Mouse (Mus musculus) layer of hippocampus, adult 18-20 months (tissue): ENCODE results near the gene Rasgrp1. TPM values are rescaled to one million over a fixed set of nuclear protein-coding genes. Genes with fewer than 3 reads are reported as not detected.

ENCODE experiments used
- DNase-seq, 2 experiments: peaks; one replicate each; pipeline ENCODE4 v3.0.0; 2022; ENCODE audit warnings: low spot score in 2 of 2
- total RNA-seq, 2 experiments: library from RNA; stranded (reverse); gene quantifications; 2 replicates each; pipeline ENCODE4 v1.2.3; 2021

Rasgrp1 gene
- total RNA-seq, 2 experiments from 2014 or later, result 368 to 401 TPM

DNA sequence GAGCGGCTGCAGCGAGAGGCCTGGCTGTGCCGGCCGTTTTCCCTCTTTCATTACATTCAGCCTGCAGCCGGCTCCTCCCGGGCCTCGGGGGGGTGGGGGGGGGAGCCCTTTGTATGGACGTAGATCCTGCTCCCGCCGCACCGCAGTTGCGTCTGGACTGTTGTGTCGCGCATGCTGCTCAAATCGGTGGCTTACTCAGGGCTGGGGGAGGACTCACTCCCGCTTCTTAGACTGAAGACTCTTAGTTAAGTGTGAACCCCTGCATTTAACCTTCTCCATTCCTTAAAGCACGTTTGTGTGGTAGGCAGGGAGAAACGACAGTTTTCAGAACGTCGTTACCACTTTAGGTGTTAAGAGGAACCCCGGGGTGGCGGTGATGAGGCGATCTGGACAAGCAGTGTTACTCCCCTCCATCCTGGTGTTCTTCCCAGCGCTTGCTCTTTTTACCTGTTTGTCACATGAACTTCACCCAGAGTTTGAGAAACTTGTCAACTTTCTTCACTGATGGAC, 92.7 kb downstream of the Rasgrp1 start:
- no peak for DNase-seq

DNA sequence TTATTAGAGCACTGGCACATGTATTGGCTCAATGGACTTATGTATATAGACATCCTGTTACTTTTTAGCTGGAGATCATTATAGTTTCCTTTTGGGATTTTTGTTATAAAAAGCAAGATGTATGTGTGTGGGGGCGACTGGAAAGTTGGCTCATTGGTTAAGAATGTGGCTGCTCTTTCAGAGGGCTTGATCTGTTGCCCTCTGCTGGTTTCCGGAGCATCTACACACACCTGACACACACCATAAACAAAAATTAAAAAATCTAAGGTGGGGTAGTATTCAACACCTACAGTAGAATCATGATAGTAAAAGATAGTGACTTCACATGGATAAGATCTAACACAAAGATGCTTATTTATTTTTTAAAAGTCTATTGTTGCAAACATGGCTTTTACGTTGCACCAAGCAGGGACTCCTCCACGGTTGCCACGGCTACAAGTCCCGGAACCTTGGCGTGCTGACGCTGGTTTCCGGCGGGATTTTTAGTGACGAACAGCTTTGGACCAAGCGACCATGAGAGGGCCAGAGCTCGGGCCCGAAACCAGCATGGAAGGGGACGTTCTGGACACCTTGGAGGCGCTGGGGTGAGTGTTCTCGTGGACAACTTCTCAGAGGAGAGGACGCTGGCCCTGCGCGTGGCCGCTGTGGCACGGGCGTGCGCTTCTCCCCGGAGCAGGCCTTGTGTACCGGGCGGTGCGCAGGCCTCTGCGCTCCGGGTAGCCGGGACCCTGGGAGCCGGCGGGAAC, 93.4 kb downstream of the Rasgrp1 start, which contains the start of gene Fam98b:
TSS of gene Fam98b (plus strand) at position 485 of the 746 bp plus-strand sequence.
- peak; percentile 84 to 93 for DNase-seq

DNA sequence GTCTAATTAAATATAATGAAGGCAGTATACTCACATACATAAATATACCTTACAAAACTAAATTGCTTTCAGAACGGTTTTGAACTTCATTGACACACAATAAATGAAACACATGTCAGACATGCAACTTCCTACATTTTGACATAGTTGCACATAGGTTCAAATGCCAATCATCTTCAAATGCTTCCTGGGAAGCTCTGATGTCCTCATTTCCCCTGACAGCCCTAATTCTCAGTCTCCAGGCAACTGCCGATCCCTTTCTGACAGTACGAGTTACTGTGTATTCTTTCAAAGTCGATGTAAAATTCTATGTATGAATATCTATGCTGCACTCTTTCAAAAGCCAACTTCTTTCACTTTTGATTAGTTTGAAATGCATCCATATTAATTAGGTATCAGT, 100.8 kb downstream of the Rasgrp1 start:
- no peak for DNase-seq

DNA sequence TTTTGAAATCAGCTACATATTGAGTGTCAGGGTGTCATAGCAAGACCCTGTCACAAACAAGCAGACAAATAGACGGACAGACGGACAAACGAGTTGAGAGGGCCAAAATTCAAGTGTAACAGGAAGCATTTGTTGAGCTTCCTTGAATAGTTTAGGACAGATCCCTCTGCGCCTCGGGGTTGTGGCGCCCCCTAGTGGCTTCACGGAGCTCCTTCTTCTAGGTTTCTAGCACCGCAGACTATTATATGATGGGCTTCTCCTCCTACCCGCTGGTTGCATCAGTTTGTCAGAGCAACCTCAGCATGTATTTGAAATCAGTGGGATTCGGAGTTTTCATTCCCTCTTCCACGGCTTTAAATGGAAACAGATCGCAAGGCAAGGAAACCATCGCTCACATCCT, 111.5 kb downstream of the Rasgrp1 start:
- DNase-seq, result peak; percentile 85 to 89

DNA sequence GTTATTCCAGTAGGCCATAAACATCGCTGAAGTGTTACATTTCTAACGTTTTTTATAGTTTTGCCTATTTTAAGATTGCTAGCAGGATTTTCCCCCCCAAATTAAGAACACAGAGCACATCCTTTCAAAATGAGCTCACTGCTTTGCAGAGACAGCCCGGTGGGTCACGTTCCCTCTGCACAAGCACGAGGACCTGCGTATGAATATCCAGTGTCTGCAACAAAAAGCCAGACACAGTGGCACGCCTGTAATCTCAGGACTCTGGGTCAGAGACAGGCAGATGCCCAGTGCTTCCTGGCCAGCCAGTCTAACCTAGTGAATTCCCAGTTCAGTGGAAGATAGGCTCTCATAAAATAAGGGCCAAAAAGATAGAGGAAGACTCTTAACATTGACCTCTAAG, 112.5 kb downstream of the Rasgrp1 start:
- DNase-seq, result no peak

Other genes starting within 250 kb of the Rasgrp1 start
- 100 to 1,000 TPM; 111 to 112 TPM for gene Spred1, start 221.6 kb downstream of the Rasgrp1 start, total RNA-seq
- 10 to 100 TPM; 46.6 to 51.4 TPM for gene Fam98b, start 93.3 kb downstream of the Rasgrp1 start, total RNA-seq